Mouse (Mus musculus) stomach, embryonic 14.5 days (tissue): Measurements from ENCODE around the gene Gm20696. TPM values are rescaled to one million over a fixed set of nuclear protein-coding genes. Genes with fewer than 3 reads are reported as not detected.

Source experiments
- ATAC-seq: fragments of 200-750 bp; cut with Nextera tagmentation; 2 replicates; pipeline ENCODE4 v1.8.0; 2017; ENCODE audit warnings: low read depth, moderate TSS enrichment; ENCODE audit not compliant: insufficient number of reproducible peaks, insufficient read depth, low FRiP score
- H3K27ac ChIP-seq: fragments of 300-500 bp; sonication (generic); 2 replicates; pipeline ENCODE4 v1.5.1; 2014; ENCODE audit warnings: mild to moderate bottlenecking, low read length, moderate library complexity, mixed read lengths
- H3K27me3 ChIP-seq: fragments of 300-500 bp; sonication (generic); 2 replicates; pipeline ENCODE4 v1.6.1; 2014; ENCODE audit warnings: low read length, control low read depth, mixed read lengths; ENCODE audit not compliant: control insufficient read depth, insufficient read depth
- H3K36me3 ChIP-seq: fragments of 300-500 bp; sonication (generic); 2 replicates; pipeline ENCODE4 v1.6.1; 2014; ENCODE audit warnings: mild to moderate bottlenecking, control low read depth, low read length, moderate library complexity, mixed read lengths; ENCODE audit not compliant: control insufficient read depth, insufficient read depth
- H3K4me1 ChIP-seq: fragments of 300-500 bp; sonication (generic); 2 replicates; pipeline ENCODE4 v1.6.1; 2014; ENCODE audit warnings: low read length, control low read depth, mixed read lengths; ENCODE audit not compliant: control insufficient read depth, insufficient read depth
- H3K4me2 ChIP-seq: fragments of 300-500 bp; sonication (generic); replicated peaks from 2 replicates; pipeline ENCODE4 v1.6.1; 2014; ENCODE audit warnings: low read depth, low read length, control low read depth
- H3K4me3 ChIP-seq: fragments of 300-500 bp; sonication (generic); 2 replicates; pipeline ENCODE4 v1.5.1; 2014; ENCODE audit warnings: low read depth, low read length, control low read depth
- H3K9ac ChIP-seq: fragments of 300-500 bp; sonication (generic); replicated peaks from 2 replicates; pipeline ENCODE4 v1.6.1; 2014; ENCODE audit warnings: low read depth, mild to moderate bottlenecking, control low read depth, low read length, moderate library complexity, mixed read lengths
- H3K9me3 ChIP-seq: fragments of 300-500 bp; sonication (generic); 2 replicates; pipeline ENCODE4 v1.6.1; 2016; ENCODE audit warnings: low read depth, low read length, control low read depth; ENCODE audit not compliant: control insufficient read depth
- WGBS: fragments of 180-500 bp; shearing (Covaris S2); extraction: QIAGEN DNeasy Blood & Tissue Kit; methylation state at CpG from one replicate; pipeline ENCODE4 v1.1.7; 2014; 5-methylcytosine and 5-hydroxymethylcytosine counted together
- polyA plus RNA-seq: library from polyadenylated mRNA; unstranded; fragments of >200 nt; fragmentation: Nextera tagmentation; extraction: Ambion mirVana; gene quantifications from 2 replicates; pipeline ENCODE4 v1.2.1, GENCODE M21; 2014

Gm20696 gene
- polyA plus RNA-seq, 1 experiment from 2014 or later, result 7.0 TPM

GRCm38 (mm10) chr6:99492937-99493336 lies 173.7 kb downstream of the Gm20696 start:
- Histone ChIP-seq H3K4me3 (no peak overlapping the region), H3K9ac (no peak overlapping the region), H3K27ac (no peak overlapping the region), H3K27me3 (no peaks in the 10 kb centered on the region), H3K9me3 (no peaks in the 10 kb centered on the region), H3K36me3 (no peaks in the 10 kb centered on the region), H3K4me2 (no peak overlapping the region), H3K4me1 (peaks cover 10% of the 10 kb centered on the region; the same call in 1 of the 2 replicates)
- no peak for ATAC-seq
- WGBS, result 10% methylated on average over 3 of the region's 3 CpGs

- H3K9me3 ChIP-seq, result no peaks in the 10 kb centered on the region
- no peaks in the 10 kb centered on the region for H3K36me3 ChIP-seq
- 65% methylated on average over 6 of the region's 6 CpGs for WGBS
- H3K27ac ChIP-seq, result no peak overlapping the region
- H3K9ac ChIP-seq, result no peak overlapping the region
- H3K4me1 ChIP-seq, result peaks cover 10% of the 10 kb centered on the region; the same call in 1 of the 2 replicates
- H3K4me2 ChIP-seq, result no peak overlapping the region
- no peak for ATAC-seq
- H3K27me3 ChIP-seq, result no peaks in the 10 kb centered on the region
- H3K4me3 ChIP-seq, result no peak overlapping the region
These were observed 174.5 kb downstream of the Gm20696 start for GRCm38 (mm10) chr6:99491979-99492544.

- no peaks in the 10 kb centered on the region for H3K27me3 ChIP-seq
- ATAC-seq, result no peak
- H3K4me1 ChIP-seq, result peaks cover 8% of the 10 kb centered on the region; the same call in 1 of the 2 replicates
- no peak overlapping the region for H3K27ac ChIP-seq
- no peaks in the 10 kb centered on the region for H3K9me3 ChIP-seq
- H3K36me3 ChIP-seq, result no peaks in the 10 kb centered on the region
- no peak overlapping the region for H3K9ac ChIP-seq
- H3K4me3 ChIP-seq, result no peak overlapping the region
- no peak overlapping the region for H3K4me2 ChIP-seq
- WGBS, result 77% methylated on average over 3 of the region's 3 CpGs
These were observed 175.5 kb downstream of the Gm20696 start for GRCm38 (mm10) chr6:99491146-99491545.

GRCm38 (mm10) chr6:99489900-99490648 lies 176.5 kb downstream of the Gm20696 start:
- H3K27ac ChIP-seq, result no peak overlapping the region

GRCm38 (mm10) chr6:99489423-99489822 lies 177.2 kb downstream of the Gm20696 start:
- WGBS, result 77% methylated on average over 10 of the region's 10 CpGs
- H3K27me3 ChIP-seq, result no peaks in the 10 kb centered on the region
- no peak overlapping the region for H3K4me2 ChIP-seq
- no peaks in the 10 kb centered on the region for H3K9me3 ChIP-seq
- H3K4me3 ChIP-seq, result no peak overlapping the region
- H3K4me1 ChIP-seq, result peaks cover 19% of the 10 kb centered on the region
- no peak overlapping the region for H3K9ac ChIP-seq
- H3K36me3 ChIP-seq, result no peaks in the 10 kb centered on the region
- ATAC-seq, result no peak; the same call in 1 of the 2 replicates
- H3K27ac ChIP-seq, result no peak overlapping the region

More at GRCm38 (mm10) chr6:99489900-99490648, 176.5 kb downstream of the Gm20696 start:
- Histone ChIP-seq H3K9me3 (no peaks in the 10 kb centered on the region), H3K4me2 (no peak overlapping the region), H3K27me3 (no peaks in the 10 kb centered on the region), H3K9ac (no peak overlapping the region), H3K4me3 (no peak overlapping the region), H3K4me1 (peaks cover 17% of the 10 kb centered on the region), H3K36me3 (no peaks in the 10 kb centered on the region)
- no peak for ATAC-seq
- 74% methylated on average over 8 of the region's 8 CpGs for WGBS

- ATAC-seq, result no peak
- 76% methylated on average over 12 of the region's 12 CpGs for WGBS
- no peak overlapping the region for H3K4me3 ChIP-seq
- no peaks in the 10 kb centered on the region for H3K36me3 ChIP-seq
- peak overlapping the region; percentile 92 for H3K27ac ChIP-seq
- H3K27me3 ChIP-seq, result no peaks in the 10 kb centered on the region
- 0 out of 2 replicates have a peak overlapping the region, but pooled peaks have one; percentile 33 for H3K4me2 ChIP-seq
- no peaks in the 10 kb centered on the region for H3K9me3 ChIP-seq
- no peak overlapping the region for H3K9ac ChIP-seq
- peaks cover 26% of the 10 kb centered on the region for H3K4me1 ChIP-seq
These were observed 180.5 kb downstream of the Gm20696 start for GRCm38 (mm10) chr6:99485884-99486640.

GRCm38 (mm10) chr6:99485217-99485883 lies 181.2 kb downstream of the Gm20696 start:
- H3K9ac ChIP-seq, result no peak overlapping the region
- no peaks in the 10 kb centered on the region for H3K36me3 ChIP-seq
- 31% methylated on average over 20 of the region's 20 CpGs for WGBS

GRCm38 (mm10) chr6:99484884-99485216 lies 181.7 kb downstream of the Gm20696 start:
- H3K4me3 ChIP-seq, result no peak overlapping the region
- peak overlapping the region; percentile 33 for H3K4me2 ChIP-seq
- ATAC-seq, result no peak
- peaks cover 26% of the 10 kb centered on the region for H3K4me1 ChIP-seq
- H3K9me3 ChIP-seq, result no peaks in the 10 kb centered on the region
- 33% methylated on average over 8 of the region's 8 CpGs for WGBS
- H3K27ac ChIP-seq, result peak overlapping the region; percentile 92
- H3K36me3 ChIP-seq, result no peaks in the 10 kb centered on the region
- H3K27me3 ChIP-seq, result no peaks in the 10 kb centered on the region
- no peak overlapping the region for H3K9ac ChIP-seq

More at GRCm38 (mm10) chr6:99485217-99485883, 181.2 kb downstream of the Gm20696 start:
- H3K4me2 ChIP-seq, result peak overlapping the region; percentile 33
- peak overlapping the region; percentile 92 for H3K27ac ChIP-seq
- no peak overlapping the region for H3K4me3 ChIP-seq
- no peaks in the 10 kb centered on the region for H3K9me3 ChIP-seq
- peaks cover 26% of the 10 kb centered on the region for H3K4me1 ChIP-seq
- peak; percentile 90 for ATAC-seq
- H3K27me3 ChIP-seq, result no peaks in the 10 kb centered on the region
